Mouse (Mus musculus): ENCODE data around the gene Tsks. TPM values are rescaled to one million over a fixed set of nuclear protein-coding genes. Genes with fewer than 3 reads are reported as not detected.
A peak's percentile ranks its signal among the peaks of the same experiment; 100 is the strongest.

Gene Tsks
- total RNA-seq (2018; cell fraction: chromatin; rRNA removed): 1 to 10 TPM in 3 of 26 experiments, not detected in 23; 1.0 to 1.1 (median 1.1) TPM
- under 1 TPM in 8 of 26 experiments, not detected in 18; 0.07 to 0.18 (median 0.10) TPM for total RNA-seq (2018; cell fraction: cytosol; rRNA removed)
- total RNA-seq (2018; cell fraction: nucleus; rRNA removed): 1 to 10 TPM in 1 of 26 experiments, under 1 TPM in 3, not detected in 22; 0.37 to 1.8 (median 0.73) TPM
- not detected in 3 replicates for polyA plus RNA-seq (2018)

GRCm38 (mm10) chr7:44942904-44943303 lies at the start of gene Tsks:
Gene Tsks, plus strand, starts transcription at chr7:44943204.
- Histone ChIP-seq H3K27ac (no peak within 1 kb of the TSS), H3K4me3 (ENCODE audit: inconsistent target) (no peak within 1 kb of the TSS), H3K79me2 (ENCODE audit: inconsistent target) (no peaks in the 10 kb centered on the region), H3K36me3 (ENCODE audit: inconsistent target) (no peaks in the 10 kb centered on the region)
- 87% methylated on average over 7 of the region's 7 CpGs for WGBS (ENCODE audit: missing documents)

- WGBS (ENCODE audit: missing documents): 96% methylated on average over 3 of the region's 3 CpGs
- no peak overlapping the region for H3K27ac ChIP-seq
Measured at GRCm38 (mm10) chr7:44894175-44894574, 48.8 kb upstream of the Tsks start.

GRCm38 (mm10) chr7:44895206-44895592 lies 47.8 kb upstream of the Tsks start:
- Histone ChIP-seq H3K36me3 (ENCODE audit: inconsistent target) (peaks cover 11% of the 10 kb centered on the region; the same call in 1 of the 2 replicates), H3K4me3 (ENCODE audit: inconsistent target) (peak overlapping the region; percentile 63; the same call in 1 of the 2 replicates), H3K27ac (no peak overlapping the region), H3K79me2 (ENCODE audit: inconsistent target) (peaks cover 19% of the 10 kb centered on the region)
- 54% methylated on average over 7 of the region's 7 CpGs for WGBS (ENCODE audit: missing documents)

More at GRCm38 (mm10) chr7:44894175-44894574, 48.8 kb upstream of the Tsks start:
- Histone ChIP-seq H3K36me3 (ENCODE audit: inconsistent target) (peaks cover 3% of the 10 kb centered on the region; the same call in 1 of the 2 replicates), H3K79me2 (ENCODE audit: inconsistent target) (peaks cover 29% of the 10 kb centered on the region), H3K4me3 (ENCODE audit: inconsistent target) (no peak overlapping the region)

- Histone ChIP-seq H3K79me2 (ENCODE audit: inconsistent target) (peaks cover 12% of the 10 kb centered on the region), H3K4me3 (ENCODE audit: inconsistent target) (peak within 1 kb of the TSS; percentile 63), H3K27ac (peak within 1 kb of the TSS; percentile 52), H3K36me3 (ENCODE audit: inconsistent target) (peaks cover 13% of the 10 kb centered on the region; the same call in 1 of the 2 replicates)
- WGBS (ENCODE audit: missing documents): under 1% methylated on average over 34 of the region's 34 CpGs
Measured at GRCm38 (mm10) chr7:44895593-44896434, 47.2 kb upstream of the Tsks start, which contains the start of gene Fuz. Gene Fuz, plus strand, starts transcription at chr7:44896079.

- Histone ChIP-seq H3K4me3 (ENCODE audit: inconsistent target) (peak overlapping the region; percentile 63), H3K79me2 (ENCODE audit: inconsistent target) (peaks cover 6% of the 10 kb centered on the region), H3K36me3 (ENCODE audit: inconsistent target) (peaks cover 13% of the 10 kb centered on the region; the same call in 1 of the 2 replicates), H3K27ac (peak overlapping the region; percentile 52)
- WGBS (ENCODE audit: missing documents): 48% methylated on average over 9 of the region's 10 CpGs
Measured at GRCm38 (mm10) chr7:44896499-44896898, 46.5 kb upstream of the Tsks start.

GRCm38 (mm10) chr7:44898607-44899006 lies 44.4 kb upstream of the Tsks start:
- H3K27ac ChIP-seq: no peak overlapping the region
- H3K4me3 ChIP-seq (ENCODE audit: inconsistent target): no peak overlapping the region
- peaks cover 13% of the 10 kb centered on the region; the same call in 1 of the 2 replicates for H3K36me3 ChIP-seq (ENCODE audit: inconsistent target)
- WGBS (ENCODE audit: missing documents): 76% methylated on average over 19 of the region's 19 CpGs
- H3K79me2 ChIP-seq (ENCODE audit: inconsistent target): no peaks in the 10 kb centered on the region

GRCm38 (mm10) chr7:44900632-44901031 lies 42.4 kb upstream of the Tsks start:
- H3K27ac ChIP-seq: no peak overlapping the region
- no peaks in the 10 kb centered on the region for H3K79me2 ChIP-seq (ENCODE audit: inconsistent target)
- 92% methylated on average over 8 of the region's 11 CpGs for WGBS (ENCODE audit: missing documents)
- no peak overlapping the region for H3K4me3 ChIP-seq (ENCODE audit: inconsistent target)
- peaks cover 32% of the 10 kb centered on the region; the same call in 1 of the 2 replicates for H3K36me3 ChIP-seq (ENCODE audit: inconsistent target)

GRCm38 (mm10) chr7:44901230-44901722 lies 41.7 kb upstream of the Tsks start:
- H3K4me3 ChIP-seq (ENCODE audit: inconsistent target): no peak overlapping the region
- 35% methylated on average over 20 of the region's 21 CpGs for WGBS (ENCODE audit: missing documents)
- no peak overlapping the region for H3K27ac ChIP-seq
- H3K79me2 ChIP-seq (ENCODE audit: inconsistent target): no peaks in the 10 kb centered on the region
- peaks cover 39% of the 10 kb centered on the region; the same call in 1 of the 2 replicates for H3K36me3 ChIP-seq (ENCODE audit: inconsistent target)

GRCm38 (mm10) chr7:44905430-44905829 lies 37.6 kb upstream of the Tsks start:
- 85% methylated on average over 20 of the region's 20 CpGs for WGBS (ENCODE audit: missing documents)
- Histone ChIP-seq H3K36me3 (ENCODE audit: inconsistent target) (peaks cover 63% of the 10 kb centered on the region), H3K79me2 (ENCODE audit: inconsistent target) (no peaks in the 10 kb centered on the region), H3K27ac (no peak overlapping the region), H3K4me3 (ENCODE audit: inconsistent target) (no peak overlapping the region)

GRCm38 (mm10) chr7:44908706-44909476 lies 34.1 kb upstream of the Tsks start:
- WGBS (ENCODE audit: missing documents): 66% methylated on average over 15 of the region's 15 CpGs

GRCm38 (mm10) chr7:44914396-44914795 lies 28.6 kb upstream of the Tsks start:
- Histone ChIP-seq H3K4me3 (ENCODE audit: inconsistent target) (no peak overlapping the region), H3K36me3 (ENCODE audit: inconsistent target) (peaks cover 66% of the 10 kb centered on the region), H3K79me2 (ENCODE audit: inconsistent target) (peaks cover 29% of the 10 kb centered on the region; the same call in 1 of the 2 replicates), H3K27ac (no peak overlapping the region)
- WGBS (ENCODE audit: missing documents): 93% methylated on average over 2 of the region's 2 CpGs

More at GRCm38 (mm10) chr7:44908706-44909476, 34.1 kb upstream of the Tsks start:
- Histone ChIP-seq H3K79me2 (ENCODE audit: inconsistent target) (no peaks in the 10 kb centered on the region), H3K36me3 (ENCODE audit: inconsistent target) (peaks cover 94% of the 10 kb centered on the region), H3K27ac (0 out of 2 replicates have a peak overlapping the region, but pooled peaks have one; percentile 4), H3K4me3 (ENCODE audit: inconsistent target) (no peak overlapping the region)

- H3K79me2 ChIP-seq (ENCODE audit: inconsistent target): peaks cover 38% of the 10 kb centered on the region; the same call in 1 of the 2 replicates
- WGBS (ENCODE audit: missing documents): 93% methylated on average over 9 of the region's 9 CpGs
- H3K36me3 ChIP-seq (ENCODE audit: inconsistent target): peaks cover 61% of the 10 kb centered on the region
- no peak overlapping the region for H3K4me3 ChIP-seq (ENCODE audit: inconsistent target)
- no peak overlapping the region for H3K27ac ChIP-seq
Measured at GRCm38 (mm10) chr7:44915314-44915713, 27.7 kb upstream of the Tsks start.

- no peak overlapping the region for H3K27ac ChIP-seq
- WGBS (ENCODE audit: missing documents): 98% methylated on average over 6 of the region's 6 CpGs
- H3K79me2 ChIP-seq (ENCODE audit: inconsistent target): peaks cover 47% of the 10 kb centered on the region; the same call in 1 of the 2 replicates
- peaks cover 58% of the 10 kb centered on the region for H3K36me3 ChIP-seq (ENCODE audit: inconsistent target)
- H3K4me3 ChIP-seq (ENCODE audit: inconsistent target): no peak overlapping the region
Measured at GRCm38 (mm10) chr7:44916191-44916590, 26.8 kb upstream of the Tsks start.

GRCm38 (mm10) chr7:44916881-44917280 lies 26.1 kb upstream of the Tsks start:
- H3K36me3 ChIP-seq (ENCODE audit: inconsistent target): peaks cover 55% of the 10 kb centered on the region
- no peak overlapping the region for H3K4me3 ChIP-seq (ENCODE audit: inconsistent target)
- H3K79me2 ChIP-seq (ENCODE audit: inconsistent target): peaks cover 51% of the 10 kb centered on the region; the same call in 1 of the 2 replicates
- no peak overlapping the region for H3K27ac ChIP-seq
- 98% methylated on average over 4 of the region's 4 CpGs for WGBS (ENCODE audit: missing documents)

Data from macrophage (primary cell).